Mouse (Mus musculus) hindbrain, embryonic 14.5 days (tissue): ENCODE results near the gene Kpnb1. TPM values are rescaled to one million over a fixed set of nuclear protein-coding genes. Genes with fewer than 3 reads are reported as not detected.

ENCODE experiments used
- microRNA-seq: library from miRNA; unstranded; fragments of <30 nt; microRNA quantifications from one replicate; pipeline ENCODE4, GENCODE M21; 2016
- polyA plus RNA-seq: library from polyadenylated mRNA; unstranded; fragments of >200 nt; fragmentation: Nextera tagmentation; extraction: Ambion mirVana; gene quantifications from 2 replicates; pipeline ENCODE4 v1.2.1, GENCODE M21; 2014

The Kpnb1 gene
- polyA plus RNA-seq, 1 experiment from 2014 or later = 35.3 TPM

Small RNAs within 50 kb of the gene (microRNA-seq; reads per million reads assigned to microRNA genes)
- gene Mir7235 = not detected

Other genes with a start within 250 kb of the Kpnb1 start
- gene Pnpo, start 243.9 kb downstream of the Kpnb1 start, polyA plus RNA-seq = 27.5 and 28.9 TPM in 2 replicates
- gene Sp2, start 204.9 kb downstream of the Kpnb1 start, polyA plus RNA-seq = 14.4 and 14.9 TPM in 2 replicates
- gene Sp6, start 174.5 kb downstream of the Kpnb1 start, polyA plus RNA-seq = 0.09 and 0.16 TPM in 2 replicates
- 11.5 and 12.7 TPM in 2 replicates for gene Scrn2, start 157.9 kb downstream of the Kpnb1 start, polyA plus RNA-seq
- 2.6 and 4.3 TPM in 2 replicates for gene Lrrc46, start 146.5 kb downstream of the Kpnb1 start, polyA plus RNA-seq
- gene Mrpl10, start 146.3 kb downstream of the Kpnb1 start, polyA plus RNA-seq = 60.5 TPM in 2 replicates
- 6.3 and 7.9 TPM in 2 replicates for gene Osbpl7, start 137.3 kb downstream of the Kpnb1 start, polyA plus RNA-seq
- gene Tbx21, start 72.5 kb downstream of the Kpnb1 start, polyA plus RNA-seq = not detected in 2 replicates
- gene Tbkbp1, start 36.4 kb downstream of the Kpnb1 start, polyA plus RNA-seq = 9.3 and 10.8 TPM in 2 replicates
- gene Npepps, start 92.8 kb upstream of the Kpnb1 start, polyA plus RNA-seq = 132 and 144 TPM in 2 replicates
- gene Mrpl45, start 127.8 kb upstream of the Kpnb1 start, polyA plus RNA-seq = 32.8 and 37.3 TPM in 2 replicates
- gene Gpr179, start 164.2 kb upstream of the Kpnb1 start, polyA plus RNA-seq = 0.23 and 0.50 TPM in 2 replicates
- gene Socs7, start 174.7 kb upstream of the Kpnb1 start, polyA plus RNA-seq = 6.4 and 6.7 TPM in 2 replicates
- gene Arhgap23, start 227.7 kb upstream of the Kpnb1 start, polyA plus RNA-seq = 8.5 and 10.0 TPM in 2 replicates